Comparison of ENCODE assay signal across 17 mouse cellular contexts in the genomic region with DNA sequence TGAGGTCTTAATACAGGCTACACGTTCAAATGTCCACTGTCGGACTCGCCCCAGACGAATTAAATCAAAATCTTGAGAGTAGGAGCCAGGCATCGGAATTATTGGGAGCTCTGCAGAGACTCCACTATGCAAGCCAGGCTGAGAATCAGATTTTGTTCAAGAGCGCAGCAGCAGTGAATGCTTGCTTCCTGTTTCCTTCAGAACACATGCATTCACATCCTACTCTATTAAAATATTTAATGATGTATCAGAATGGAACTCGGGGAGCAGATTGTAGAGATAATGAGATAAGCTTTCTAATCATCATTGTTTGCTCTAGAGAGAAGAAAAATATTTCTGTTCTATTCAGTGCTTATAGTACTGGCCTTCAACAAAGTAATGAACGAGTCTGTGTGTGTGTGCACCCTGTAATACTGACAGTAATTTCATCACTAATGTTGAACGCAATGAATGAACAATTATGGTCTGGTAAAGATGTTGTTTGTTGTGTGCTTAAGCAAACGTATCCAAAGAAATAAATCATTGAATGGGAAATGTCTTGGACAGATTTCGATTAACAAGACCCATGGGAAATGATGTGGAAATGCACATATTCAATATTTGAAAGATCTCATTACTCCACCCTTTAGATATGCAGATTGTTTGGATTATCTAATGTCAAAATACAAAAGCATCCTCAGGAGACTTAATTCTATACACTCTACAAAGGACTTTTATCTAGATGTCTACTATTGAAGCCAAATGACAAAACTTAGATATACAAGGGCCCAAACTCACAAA.
DNase-seq lines count a peak whose midpoint lies in the region; ATAC-seq and TF ChIP-seq lines count a peak whose summit lies in the region.
"Had no signal": no experiment of that assay in that cellular context is flagged by ENCODE, and none has a peak within 500 bp of the region (broad histone marks: within the 10 kb centered on the region; RNA-seq: fewer than 3 reads in every experiment).

No protein-coding gene starts in this region.

- peak; percentile 32 for DNase-seq in Muller cell, postnatal 12 days (ENCODE audit: inconsistent ontology term)
- peak; percentile 77 for DNase-seq in brain, embryonic 14.5 days (ENCODE audit: low read depth)
- no peak for DNase-seq in kidney, postnatal 10 days
- DNase-seq: cerebellum, postnatal 14 days; kidney, adult 2 months; kidney, postnatal 4 days; liver; liver, postnatal 0 days; lung, postnatal 14 days; retina, postnatal 1 day; thymus, postnatal 25 days had no signal

- H3K36me3 ChIP-seq in forebrain, embryonic 16.5 days (ENCODE audit: control insufficient read depth, insufficient read depth), result 0 out of 2 replicates have a peak, but pooled peaks cover 2% of the 10 kb centered on the region
- no peaks in the 10 kb centered on the region for H3K36me3 ChIP-seq in hindbrain, embryonic 16.5 days (ENCODE audit: control insufficient read depth, insufficient read depth, low read length)
- H3K36me3 ChIP-seq in kidney, embryonic 16.5 days (ENCODE audit: insufficient read depth, low read length), result no peaks in the 10 kb centered on the region
- H3K36me3 ChIP-seq: embryonic facial prominence, embryonic 10.5 days had no signal

- ATAC-seq in forebrain, embryonic 16.5 days, result peak; percentile 69
- peak; percentile 57; the same call in 1 of the 2 replicates for ATAC-seq in hindbrain, embryonic 16.5 days
- ATAC-seq in cerebellum, adult (ENCODE audit: insufficient number of reproducible peaks, low FRiP score, low TSS enrichment), result no peak
- ATAC-seq in kidney, embryonic 16.5 days (ENCODE audit: low FRiP score, low TSS enrichment), result no peak
- ATAC-seq: liver, postnatal 0 days had no signal

- TF ChIP-seq CTCF in brain, embryonic 14.5 days (IDR thresholded peaks at IDR 0.05; ENCODE audit: borderline replicate concordance, extremely low read depth, insufficient read depth, insufficient read length), result no peak

- TF ChIP-seq POLR2A in brain, embryonic 14.5 days (IDR thresholded peaks at IDR 0.05; ENCODE audit: borderline replicate concordance, extremely low read depth, insufficient read depth, insufficient read length, poor library complexity, severe bottlenecking), result no peak

- no peak overlapping the region for H3K9ac ChIP-seq in forebrain, embryonic 16.5 days (replicated peaks; ENCODE audit: low read depth, low read length)
- no peak overlapping the region for H3K9ac ChIP-seq in hindbrain, embryonic 16.5 days (ENCODE audit: low read depth, low read length)
- H3K9ac ChIP-seq in kidney, embryonic 16.5 days (replicated peaks; ENCODE audit: low read length), result no peak overlapping the region
- H3K9ac ChIP-seq: liver, postnatal 0 days had no signal

- H3K4me2 ChIP-seq in forebrain, embryonic 16.5 days (ENCODE audit: low read length), result no peak overlapping the region
- H3K4me2 ChIP-seq in hindbrain, embryonic 16.5 days (ENCODE audit: low read length), result no peak overlapping the region
- H3K4me2 ChIP-seq in kidney, embryonic 16.5 days (replicated peaks; ENCODE audit: low read depth, low read length), result no peak overlapping the region

- no peak overlapping the region for H3K27ac ChIP-seq in forebrain, embryonic 16.5 days (ENCODE audit: low read length)
- no peak overlapping the region for H3K27ac ChIP-seq in hindbrain, embryonic 16.5 days (ENCODE audit: low read depth, low read length)
- H3K27ac ChIP-seq in kidney, embryonic 16.5 days (ENCODE audit: low read length), result no peak overlapping the region
- H3K27ac ChIP-seq: embryonic facial prominence, embryonic 10.5 days had no signal

- H3K4me1 ChIP-seq in forebrain, embryonic 16.5 days (replicated peaks; ENCODE audit: control insufficient read depth, insufficient read depth, low read length), result 0 out of 2 replicates have a peak, but pooled peaks cover 5% of the 10 kb centered on the region
- H3K4me1 ChIP-seq in hindbrain, embryonic 16.5 days (ENCODE audit: control insufficient read depth, insufficient read depth, low read depth, low read length), result peaks cover 2% of the 10 kb centered on the region; the same call in 1 of the 2 replicates
- no peaks in the 10 kb centered on the region for H3K4me1 ChIP-seq in kidney, embryonic 16.5 days (ENCODE audit: insufficient read depth, low read length)
- H3K4me1 ChIP-seq: embryonic facial prominence, embryonic 10.5 days; megakaryocyte, embryonic 14.5 days had no signal

- H3K27me3 ChIP-seq in forebrain, embryonic 16.5 days (replicated peaks; ENCODE audit: control insufficient read depth, insufficient read depth, low read length), result no peaks in the 10 kb centered on the region
- no peaks in the 10 kb centered on the region for H3K27me3 ChIP-seq in hindbrain, embryonic 16.5 days (replicated peaks; ENCODE audit: control insufficient read depth, insufficient read depth, low read length)
- no peaks in the 10 kb centered on the region for H3K27me3 ChIP-seq in kidney, embryonic 16.5 days (ENCODE audit: insufficient read depth, low read length)
- H3K27me3 ChIP-seq: megakaryocyte, embryonic 14.5 days had no signal

- 13% methylated on average over 11 of the region's 11 CpGs for WGBS in forebrain, embryonic 16.5 days
- WGBS in hindbrain, embryonic 16.5 days, result 31% methylated on average over 11 of the region's 11 CpGs
- 77% methylated on average over 11 of the region's 11 CpGs for WGBS in kidney, embryonic 16.5 days

- no peaks in the 10 kb centered on the region for H3K9me3 ChIP-seq in forebrain, embryonic 16.5 days (ENCODE audit: control insufficient read depth, low read length)
- no peaks in the 10 kb centered on the region for H3K9me3 ChIP-seq in hindbrain, embryonic 16.5 days (ENCODE audit: control insufficient read depth, low read length)
- no peaks in the 10 kb centered on the region for H3K9me3 ChIP-seq in kidney, embryonic 16.5 days (ENCODE audit: low read length)
- H3K9me3 ChIP-seq: embryonic facial prominence, embryonic 10.5 days had no signal

- H3K4me3 ChIP-seq in forebrain, embryonic 16.5 days (replicated peaks; ENCODE audit: low read length), result no peak overlapping the region
- no peak overlapping the region for H3K4me3 ChIP-seq in hindbrain, embryonic 16.5 days (ENCODE audit: low read length)
- H3K4me3 ChIP-seq in kidney, embryonic 16.5 days (ENCODE audit: low read length), result no peak overlapping the region
- H3K4me3 ChIP-seq: embryonic facial prominence, embryonic 10.5 days; megakaryocyte, embryonic 14.5 days had no signal

Comparison
In these comparisons a context has a peak if more than half of its experiments do, and no peak if none do; other contexts are left out.
1. ATAC-seq: peak in forebrain, embryonic 16.5 days (single experiment) and hindbrain, embryonic 16.5 days (single experiment); none in cerebellum, adult (single experiment) and kidney, embryonic 16.5 days (single experiment).